Mouse (Mus musculus) liver, embryonic 14.5 days (tissue): ENCODE data around the gene Cdx2. TPM values are rescaled to one million over a fixed set of nuclear protein-coding genes. Genes with fewer than 3 reads are reported as not detected.

ENCODE experiments used
- ATAC-seq: fragments of 200-750 bp; cut with Nextera tagmentation; 2 replicates; pipeline ENCODE4 v1.8.0; 2017; ENCODE audit warnings: moderate number of reproducible peaks, mild to moderate bottlenecking, moderate library complexity; ENCODE audit not compliant: insufficient read depth
- DNase-seq, 3 experiments: peaks; one replicate each; pipeline ENCODE4 v3.0.0-alpha.2; 2012 to 2013; ENCODE audit warnings: low read depth in 3 of 3, low spot score in 3 of 3
- H3K27ac ChIP-seq: fragments of 300-500 bp; sonication (generic); 2 replicates; pipeline ENCODE4 v1.5.1; 2014; ENCODE audit warnings: moderate library complexity, mild to moderate bottlenecking, control low read depth, inconsistent platforms
- H3K27me3 ChIP-seq: fragments of 300-500 bp; sonication (generic); 2 replicates; pipeline ENCODE4 v1.6.1; 2014; ENCODE audit warnings: mild to moderate bottlenecking, low read length, moderate library complexity; ENCODE audit not compliant: control insufficient read depth, insufficient read depth
- H3K36me3 ChIP-seq: fragments of 300-500 bp; sonication (generic); replicated peaks from 2 replicates; pipeline ENCODE4 v1.6.1; 2014; ENCODE audit warnings: low read depth; ENCODE audit not compliant: control insufficient read depth, insufficient read depth
- H3K4me1 ChIP-seq, 2 experiments: fragments of 200-500 bp in 1 of 2; fragments of 300-500 bp in 1 of 2; sonication (generic) in 1 of 2; replicated peaks; 2 replicates each; pipeline ENCODE4 v1.6.1; 2012 to 2014; ENCODE audit warnings: antibody characterized with exemption in 1 of 2, inconsistent platforms in 1 of 2, low read length in 1 of 2; ENCODE audit not compliant: control insufficient read depth in 2 of 2, insufficient read depth in 2 of 2
- H3K4me2 ChIP-seq: fragments of 300-500 bp; sonication (generic); 2 replicates; pipeline ENCODE4 v1.6.1; 2014; ENCODE audit warnings: low read depth, mild to moderate bottlenecking, control low read depth, moderate library complexity
- H3K4me3 ChIP-seq, 2 experiments: fragments of 200-500 bp in 1 of 2; fragments of 300-500 bp in 1 of 2; sonication (generic) in 1 of 2; 2 replicates each; pipeline ENCODE4 v1.5.1; 2012 to 2014; ENCODE audit warnings: low read depth in 2 of 2, low read length in 2 of 2, mild to moderate bottlenecking in 2 of 2, control low read depth in 1 of 2, inconsistent platforms in 1 of 2, moderate library complexity in 1 of 2; ENCODE audit not compliant: insufficient read depth in 1 of 2
- H3K9ac ChIP-seq: fragments of 300-500 bp; sonication (generic); replicated peaks from 2 replicates; pipeline ENCODE4 v1.6.1; 2014; ENCODE audit warnings: mild to moderate bottlenecking, control low read depth, moderate library complexity
- H3K9me3 ChIP-seq: fragments of 300-500 bp; sonication (generic); 2 replicates; pipeline ENCODE4 v1.6.1; 2016; ENCODE audit warnings: low read length, mixed read lengths; ENCODE audit not compliant: control insufficient read depth
- CTCF ChIP-seq: IDR thresholded peaks from 2 replicates; pipeline ENCODE4 v1.5.1; 2016; ENCODE audit warnings: antibody characterized with exemption, low read depth, control low read depth
- EP300 ChIP-seq: IDR thresholded peaks from 2 replicates; pipeline ENCODE4 v1.6.1; 2016; ENCODE audit warnings: antibody characterized with exemption, low read depth
- WGBS: fragments of 180-500 bp; shearing (Covaris S2); extraction: QIAGEN DNeasy Blood & Tissue Kit; methylation state at CpG from one replicate; pipeline ENCODE4 v1.1.7; 2014; ENCODE audit not compliant: insufficient replicate concordance; 5-methylcytosine and 5-hydroxymethylcytosine counted together
- polyA plus RNA-seq, 2 experiments: library from polyadenylated mRNA; depleted of rRNA in 1 of 2; stranded (reverse) in 1 of 2; unstranded in 1 of 2; fragments of >200 nt; fragmentation: Nextera tagmentation in 1 of 2; extraction: Ambion mirVana in 1 of 2; gene quantifications; 2 replicates each; pipeline versions ENCODE4 v1.2.1 to v1.2.3; 2012 to 2014

The Cdx2 gene
- polyA plus RNA-seq, 2 experiments = not detected

- H3K4me3 ChIP-seq = no peak overlapping the region
- H3K4me2 ChIP-seq = no peak overlapping the region
- H3K4me1 ChIP-seq = no peaks in the 10 kb centered on the region
- no peak for ATAC-seq
- H3K9me3 ChIP-seq = no peaks in the 10 kb centered on the region
- no peak for TF ChIP-seq CTCF
- no peak for TF ChIP-seq EP300
- DNase-seq = no peak
- H3K27ac ChIP-seq = no peak overlapping the region
- H3K9ac ChIP-seq = no peak overlapping the region
- WGBS = 72% methylated on average over 8 of the region's 8 CpGs
- H3K36me3 ChIP-seq = no peaks in the 10 kb centered on the region
- no peaks in the 10 kb centered on the region for H3K27me3 ChIP-seq
These were observed 44.9 kb upstream of the Cdx2 start for GRCm38 (mm10) chr5:147351931-147352330.

GRCm38 (mm10) chr5:147345981-147346380 is 38.9 kb upstream of the Cdx2 start:
- H3K4me1 ChIP-seq = no peaks in the 10 kb centered on the region
- H3K27ac ChIP-seq = no peak overlapping the region
- no peak overlapping the region for H3K4me3 ChIP-seq
- no peaks in the 10 kb centered on the region for H3K9me3 ChIP-seq
- H3K27me3 ChIP-seq = no peaks in the 10 kb centered on the region
- H3K9ac ChIP-seq = no peak overlapping the region
- DNase-seq (no peak), ATAC-seq (no peak)
- TF ChIP-seq EP300 (no peak), CTCF (peak; percentile 15; the same call in 1 of the 2 replicates)
- 33% methylated on average over 1 of the region's 1 CpGs for WGBS
- H3K4me2 ChIP-seq = no peak overlapping the region
- H3K36me3 ChIP-seq = no peaks in the 10 kb centered on the region

- WGBS = 73% methylated on average over 10 of the region's 10 CpGs
- no peak overlapping the region for H3K27ac ChIP-seq
- no peaks in the 10 kb centered on the region for H3K9me3 ChIP-seq
- H3K27me3 ChIP-seq = no peaks in the 10 kb centered on the region
- no peak for TF ChIP-seq CTCF
- TF ChIP-seq EP300 = no peak
- H3K4me2 ChIP-seq = no peak overlapping the region
- no peak overlapping the region for H3K4me3 ChIP-seq
- DNase-seq (no peak), ATAC-seq (no peak)
- no peak overlapping the region for H3K9ac ChIP-seq
- H3K36me3 ChIP-seq = no peaks in the 10 kb centered on the region
- H3K4me1 ChIP-seq = no peaks in the 10 kb centered on the region
These were observed 36.8 kb upstream of the Cdx2 start for GRCm38 (mm10) chr5:147343904-147344303.

GRCm38 (mm10) chr5:147342901-147343300 is 35.8 kb upstream of the Cdx2 start:
- H3K4me1 ChIP-seq = no peaks in the 10 kb centered on the region
- 64% methylated on average over 6 of the region's 6 CpGs for WGBS
- no peak overlapping the region for H3K4me3 ChIP-seq
- H3K9me3 ChIP-seq = no peaks in the 10 kb centered on the region
- H3K9ac ChIP-seq = no peak overlapping the region
- TF ChIP-seq CTCF = no peak
- TF ChIP-seq EP300 = no peak
- no peak overlapping the region for H3K4me2 ChIP-seq
- H3K27me3 ChIP-seq = no peaks in the 10 kb centered on the region
- ATAC-seq (no peak), DNase-seq (no peak)
- no peaks in the 10 kb centered on the region for H3K36me3 ChIP-seq
- H3K27ac ChIP-seq = no peak overlapping the region

- no peak for TF ChIP-seq EP300
- TF ChIP-seq CTCF = no peak
- H3K9ac ChIP-seq = no peak overlapping the region
- WGBS = 21% methylated on average over 13 of the region's 13 CpGs
These were observed 33.8 kb upstream of the Cdx2 start for GRCm38 (mm10) chr5:147340741-147341414.

More at GRCm38 (mm10) chr5:147340741-147341414, 33.8 kb upstream of the Cdx2 start:
- no peaks in the 10 kb centered on the region for H3K27me3 ChIP-seq
- ATAC-seq (no peak), DNase-seq (no peak)
- H3K9me3 ChIP-seq = no peaks in the 10 kb centered on the region
- no peaks in the 10 kb centered on the region for H3K36me3 ChIP-seq
- H3K4me2 ChIP-seq = no peak overlapping the region
- no peaks in the 10 kb centered on the region for H3K4me1 ChIP-seq
- H3K27ac ChIP-seq = no peak overlapping the region
- no peak overlapping the region for H3K4me3 ChIP-seq
